Mouse (Mus musculus): ENCODE measurements around the gene Actn1. TPM values are rescaled to one million over a fixed set of nuclear protein-coding genes. Genes with fewer than 3 reads are reported as not detected.

The Actn1 gene
- polyA plus RNA-seq, 1 experiment from 2014 or later, result 10.3 TPM

- WGBS, result 18% methylated on average over 8 of the region's 8 CpGs
Observed at GRCm38 (mm10) chr12:80145365-80145764, 114.8 kb downstream of the Actn1 start.

GRCm38 (mm10) chr12:80144846-80145245 lies 115.3 kb downstream of the Actn1 start:
- WGBS, result 66% methylated on average over 3 of the region's 3 CpGs
- H3K4me3 ChIP-seq (ENCODE audit: low read depth, low read length), result no peak overlapping the region
- no peaks in the 10 kb centered on the region for H3K27me3 ChIP-seq (ENCODE audit: control insufficient read depth, insufficient read depth, low read length)
- ATAC-seq (ENCODE audit: low read depth), result no peak
- H3K4me2 ChIP-seq (ENCODE audit: low read depth, low read length), result no peak overlapping the region
- no peak overlapping the region for H3K27ac ChIP-seq (ENCODE audit: low read depth, low read length)
- H3K36me3 ChIP-seq (ENCODE audit: control insufficient read depth, insufficient read depth, low read length), result no peaks in the 10 kb centered on the region
- no peaks in the 10 kb centered on the region for H3K4me1 ChIP-seq (ENCODE audit: control insufficient read depth, insufficient read depth, low read length)
- H3K9ac ChIP-seq (replicated peaks; ENCODE audit: low read depth, low read length), result no peak overlapping the region
- H3K9me3 ChIP-seq (ENCODE audit: control insufficient read depth, low read length), result no peaks in the 10 kb centered on the region

More at GRCm38 (mm10) chr12:80145365-80145764, 114.8 kb downstream of the Actn1 start:
- H3K4me2 ChIP-seq (ENCODE audit: low read depth, low read length), result no peak overlapping the region
- H3K27me3 ChIP-seq (ENCODE audit: control insufficient read depth, insufficient read depth, low read length), result no peaks in the 10 kb centered on the region
- H3K9me3 ChIP-seq (ENCODE audit: control insufficient read depth, low read length), result no peaks in the 10 kb centered on the region
- no peak overlapping the region for H3K27ac ChIP-seq (ENCODE audit: low read depth, low read length)
- H3K4me1 ChIP-seq (ENCODE audit: control insufficient read depth, insufficient read depth, low read length), result no peaks in the 10 kb centered on the region
- no peak for ATAC-seq (ENCODE audit: low read depth)
- H3K36me3 ChIP-seq (ENCODE audit: control insufficient read depth, insufficient read depth, low read length), result no peaks in the 10 kb centered on the region
- H3K4me3 ChIP-seq (ENCODE audit: low read depth, low read length), result no peak overlapping the region
- H3K9ac ChIP-seq (replicated peaks; ENCODE audit: low read depth, low read length), result no peak overlapping the region

- Histone ChIP-seq H3K9ac (replicated peaks; ENCODE audit: low read depth, low read length) (no peak overlapping the region), H3K27me3 (ENCODE audit: control insufficient read depth, insufficient read depth, low read length) (no peaks in the 10 kb centered on the region), H3K9me3 (ENCODE audit: control insufficient read depth, low read length) (no peaks in the 10 kb centered on the region), H3K4me1 (ENCODE audit: control insufficient read depth, insufficient read depth, low read length) (no peaks in the 10 kb centered on the region), H3K27ac (ENCODE audit: low read depth, low read length) (no peak overlapping the region), H3K4me2 (ENCODE audit: low read depth, low read length) (no peak overlapping the region), H3K36me3 (ENCODE audit: control insufficient read depth, insufficient read depth, low read length) (no peaks in the 10 kb centered on the region), H3K4me3 (ENCODE audit: low read depth, low read length) (no peak overlapping the region)
- WGBS, result 22% methylated on average over 7 of the region's 7 CpGs
- no peak for ATAC-seq (ENCODE audit: low read depth)
Observed at GRCm38 (mm10) chr12:80141470-80141869, 118.7 kb downstream of the Actn1 start.

GRCm38 (mm10) chr12:80141011-80141410 lies 119.2 kb downstream of the Actn1 start:
- Histone ChIP-seq H3K4me3 (ENCODE audit: low read depth, low read length) (no peak overlapping the region), H3K9me3 (ENCODE audit: control insufficient read depth, low read length) (no peaks in the 10 kb centered on the region), H3K27ac (ENCODE audit: low read depth, low read length) (no peak overlapping the region), H3K27me3 (ENCODE audit: control insufficient read depth, insufficient read depth, low read length) (no peaks in the 10 kb centered on the region), H3K9ac (replicated peaks; ENCODE audit: low read depth, low read length) (no peak overlapping the region), H3K36me3 (ENCODE audit: control insufficient read depth, insufficient read depth, low read length) (no peaks in the 10 kb centered on the region), H3K4me2 (ENCODE audit: low read depth, low read length) (no peak overlapping the region), H3K4me1 (ENCODE audit: control insufficient read depth, insufficient read depth, low read length) (no peaks in the 10 kb centered on the region)
- ATAC-seq (ENCODE audit: low read depth), result no peak
- 89% methylated on average over 8 of the region's 8 CpGs for WGBS

GRCm38 (mm10) chr12:80137744-80138143 lies 122.4 kb downstream of the Actn1 start:
- no peak overlapping the region for H3K27ac ChIP-seq (ENCODE audit: low read depth, low read length)
- 85% methylated on average over 1 of the region's 1 CpGs for WGBS
- no peak overlapping the region for H3K9ac ChIP-seq (replicated peaks; ENCODE audit: low read depth, low read length)
- H3K4me2 ChIP-seq (ENCODE audit: low read depth, low read length), result no peak overlapping the region
- H3K27me3 ChIP-seq (ENCODE audit: control insufficient read depth, insufficient read depth, low read length), result no peaks in the 10 kb centered on the region
- ATAC-seq (ENCODE audit: low read depth), result no peak
- no peaks in the 10 kb centered on the region for H3K36me3 ChIP-seq (ENCODE audit: control insufficient read depth, insufficient read depth, low read length)
- H3K4me3 ChIP-seq (ENCODE audit: low read depth, low read length), result no peak overlapping the region
- H3K4me1 ChIP-seq (ENCODE audit: control insufficient read depth, insufficient read depth, low read length), result no peaks in the 10 kb centered on the region
- no peaks in the 10 kb centered on the region for H3K9me3 ChIP-seq (ENCODE audit: control insufficient read depth, low read length)

- H3K4me3 ChIP-seq (ENCODE audit: low read depth, low read length), result no peak overlapping the region
- no peak overlapping the region for H3K27ac ChIP-seq (ENCODE audit: low read depth, low read length)
- H3K4me2 ChIP-seq (ENCODE audit: low read depth, low read length), result no peak overlapping the region
- H3K9ac ChIP-seq (replicated peaks; ENCODE audit: low read depth, low read length), result no peak overlapping the region
- no peak for ATAC-seq (ENCODE audit: low read depth)
- H3K27me3 ChIP-seq (ENCODE audit: control insufficient read depth, insufficient read depth, low read length), result no peaks in the 10 kb centered on the region
- H3K4me1 ChIP-seq (ENCODE audit: control insufficient read depth, insufficient read depth, low read length), result peaks cover 2% of the 10 kb centered on the region; the same call in 1 of the 2 replicates
- no peaks in the 10 kb centered on the region for H3K36me3 ChIP-seq (ENCODE audit: control insufficient read depth, insufficient read depth, low read length)
- WGBS, result 85% methylated on average over 6 of the region's 6 CpGs
- H3K9me3 ChIP-seq (ENCODE audit: control insufficient read depth, low read length), result no peaks in the 10 kb centered on the region
Observed at GRCm38 (mm10) chr12:80137246-80137645, 122.9 kb downstream of the Actn1 start.

GRCm38 (mm10) chr12:80136264-80136930 lies 123.8 kb downstream of the Actn1 start:
- Histone ChIP-seq H3K4me3 (ENCODE audit: low read depth, low read length) (no peak overlapping the region), H3K4me1 (ENCODE audit: control insufficient read depth, insufficient read depth, low read length) (peaks cover 10% of the 10 kb centered on the region; the same call in 1 of the 2 replicates), H3K27me3 (ENCODE audit: control insufficient read depth, insufficient read depth, low read length) (no peaks in the 10 kb centered on the region), H3K36me3 (ENCODE audit: control insufficient read depth, insufficient read depth, low read length) (no peaks in the 10 kb centered on the region), H3K27ac (ENCODE audit: low read depth, low read length) (no peak overlapping the region), H3K4me2 (ENCODE audit: low read depth, low read length) (no peak overlapping the region), H3K9me3 (ENCODE audit: control insufficient read depth, low read length) (no peaks in the 10 kb centered on the region), H3K9ac (replicated peaks; ENCODE audit: low read depth, low read length) (no peak overlapping the region)
- 89% methylated on average over 12 of the region's 12 CpGs for WGBS
- ATAC-seq (ENCODE audit: low read depth), result no peak

- Histone ChIP-seq H3K36me3 (ENCODE audit: control insufficient read depth, insufficient read depth, low read length) (no peaks in the 10 kb centered on the region), H3K4me2 (ENCODE audit: low read depth, low read length) (no peak overlapping the region), H3K27ac (ENCODE audit: low read depth, low read length) (no peak overlapping the region), H3K4me1 (ENCODE audit: control insufficient read depth, insufficient read depth, low read length) (peaks cover 14% of the 10 kb centered on the region), H3K9me3 (ENCODE audit: control insufficient read depth, low read length) (no peaks in the 10 kb centered on the region), H3K9ac (replicated peaks; ENCODE audit: low read depth, low read length) (no peak overlapping the region), H3K27me3 (ENCODE audit: control insufficient read depth, insufficient read depth, low read length) (no peaks in the 10 kb centered on the region), H3K4me3 (ENCODE audit: low read depth, low read length) (no peak overlapping the region)
- no peak for ATAC-seq (ENCODE audit: low read depth)
- 90% methylated on average over 8 of the region's 8 CpGs for WGBS
Observed at GRCm38 (mm10) chr12:80135173-80135572, 125.0 kb downstream of the Actn1 start.

- Histone ChIP-seq H3K9ac (replicated peaks; ENCODE audit: low read depth, low read length) (no peak overlapping the region; the same call in 1 of the 2 replicates), H3K9me3 (ENCODE audit: control insufficient read depth, low read length) (no peaks in the 10 kb centered on the region), H3K4me2 (ENCODE audit: low read depth, low read length) (peak overlapping the region; percentile 75; the same call in 1 of the 2 replicates), H3K27me3 (ENCODE audit: control insufficient read depth, insufficient read depth, low read length) (no peaks in the 10 kb centered on the region), H3K4me1 (ENCODE audit: control insufficient read depth, insufficient read depth, low read length) (peaks cover 20% of the 10 kb centered on the region), H3K36me3 (ENCODE audit: control insufficient read depth, insufficient read depth, low read length) (no peaks in the 10 kb centered on the region), H3K27ac (ENCODE audit: low read depth, low read length) (peak overlapping the region; percentile 94; the same call in 1 of the 2 replicates), H3K4me3 (ENCODE audit: low read depth, low read length) (0 out of 2 replicates have a peak overlapping the region, but pooled peaks have one; percentile 53)
- WGBS, result 38% methylated on average over 9 of the region's 9 CpGs
- ATAC-seq (ENCODE audit: low read depth), result peak; percentile 29; the same call in 1 of the 2 replicates
Observed at GRCm38 (mm10) chr12:80133011-80133545, 127.1 kb downstream of the Actn1 start.
